Mouse (Mus musculus) cortical plate, adult 2 months (tissue): ENCODE results near the gene St3gal4. TPM values are rescaled to one million over a fixed set of nuclear protein-coding genes. Genes with fewer than 3 reads are reported as not detected.
A peak's percentile ranks its signal among the peaks of the same experiment; 100 is the strongest.

Source experiments
- H3K27ac ChIP-seq: fragments of 200-500 bp; 2 replicates; pipeline ENCODE4 v1.5.1; 2012; ENCODE audit warnings: low read length, control low read depth, inconsistent platforms; ENCODE audit not compliant: insufficient read depth
- H3K4me1 ChIP-seq: fragments of 200-500 bp; 2 replicates; pipeline ENCODE4 v1.6.1; 2011; ENCODE audit warnings: low read length; ENCODE audit not compliant: control insufficient read depth, insufficient read depth
- H3K4me3 ChIP-seq: fragments of 200-500 bp; 2 replicates; pipeline ENCODE4 v1.5.1; 2011; ENCODE audit warnings: mild to moderate bottlenecking, low read length, control low read depth; ENCODE audit not compliant: insufficient read depth
- CTCF ChIP-seq: fragments of 200-500 bp; IDR thresholded peaks from 2 replicates; pipeline ENCODE4 v1.5.1; 2011; ENCODE audit warnings: mild to moderate bottlenecking, control low read depth, low read length; ENCODE audit not compliant: insufficient read depth; ENCODE audit errors: extremely low read depth
- POLR2A ChIP-seq: fragments of 200-500 bp; IDR thresholded peaks from 2 replicates; pipeline ENCODE4 v1.6.1; 2011; ENCODE audit warnings: mild to moderate bottlenecking, low read length, control low read depth; ENCODE audit not compliant: insufficient read depth; ENCODE audit errors: extremely low read depth
- polyA plus RNA-seq: library from polyadenylated mRNA; depleted of rRNA; stranded (reverse); fragments of >200 nt; gene quantifications from 2 replicates; pipeline ENCODE4 v1.2.3, GENCODE M21; 2012

The St3gal4 gene
- polyA plus RNA-seq, 1 experiment = 8.3 TPM

GRCm38 (mm10) chr9:35026311-35026710 lies 92.8 kb downstream of the St3gal4 start:
- 0 out of 2 replicates have a peak, but pooled peaks cover 4% of the 10 kb centered on the region for H3K4me1 ChIP-seq
- TF ChIP-seq CTCF (no peak), POLR2A (no peak)
- H3K27ac ChIP-seq = no peak overlapping the region
- no peak overlapping the region for H3K4me3 ChIP-seq

- Histone ChIP-seq H3K4me3 (no peak overlapping the region), H3K27ac (no peak overlapping the region), H3K4me1 (0 out of 2 replicates have a peak, but pooled peaks cover 4% of the 10 kb centered on the region)
- no peak for TF ChIP-seq CTCF
- TF ChIP-seq POLR2A = no peak
These were observed 94.2 kb downstream of the St3gal4 start for GRCm38 (mm10) chr9:35024591-35025496.

GRCm38 (mm10) chr9:35021744-35022143 lies 97.3 kb downstream of the St3gal4 start:
- no peak overlapping the region for H3K4me3 ChIP-seq
- TF ChIP-seq CTCF (no peak), POLR2A (no peak)

GRCm38 (mm10) chr9:35020015-35020653 lies 98.9 kb downstream of the St3gal4 start:
- Histone ChIP-seq H3K27ac (no peak overlapping the region), H3K4me3 (no peak overlapping the region), H3K4me1 (peaks cover 3% of the 10 kb centered on the region; the same call in 1 of the 2 replicates)
- TF ChIP-seq CTCF = no peak
- TF ChIP-seq POLR2A = no peak

More at GRCm38 (mm10) chr9:35021744-35022143, 97.3 kb downstream of the St3gal4 start:
- Histone ChIP-seq H3K4me1 (peaks cover 5% of the 10 kb centered on the region; the same call in 1 of the 2 replicates), H3K27ac (no peak overlapping the region)

GRCm38 (mm10) chr9:35019372-35019771 lies 99.7 kb downstream of the St3gal4 start:
- H3K27ac ChIP-seq = no peak overlapping the region
- TF ChIP-seq POLR2A = no peak
- TF ChIP-seq CTCF = peak; percentile 91

GRCm38 (mm10) chr9:35018056-35018455 lies 101.0 kb downstream of the St3gal4 start:
- Histone ChIP-seq H3K4me1 (peaks cover 3% of the 10 kb centered on the region; the same call in 1 of the 2 replicates), H3K4me3 (no peak overlapping the region), H3K27ac (0 out of 2 replicates have a peak overlapping the region, but pooled peaks have one; percentile 16)
- TF ChIP-seq POLR2A = no peak
- TF ChIP-seq CTCF = no peak

More at GRCm38 (mm10) chr9:35019372-35019771, 99.7 kb downstream of the St3gal4 start:
- peaks cover 3% of the 10 kb centered on the region; the same call in 1 of the 2 replicates for H3K4me1 ChIP-seq
- H3K4me3 ChIP-seq = no peak overlapping the region

- TF ChIP-seq CTCF = no peak
- no peak for TF ChIP-seq POLR2A
- no peak overlapping the region for H3K4me3 ChIP-seq
- H3K27ac ChIP-seq = peak overlapping the region; percentile 16; the same call in 1 of the 2 replicates
- peaks cover 3% of the 10 kb centered on the region; the same call in 1 of the 2 replicates for H3K4me1 ChIP-seq
These were observed 101.5 kb downstream of the St3gal4 start for GRCm38 (mm10) chr9:35017563-35017962.

- H3K4me3 ChIP-seq = no peak overlapping the region
- TF ChIP-seq CTCF (peak; percentile 56), POLR2A (no peak)
- peaks cover 3% of the 10 kb centered on the region; the same call in 1 of the 2 replicates for H3K4me1 ChIP-seq
- peak overlapping the region; percentile 16; the same call in 1 of the 2 replicates for H3K27ac ChIP-seq
These were observed 102.3 kb downstream of the St3gal4 start for GRCm38 (mm10) chr9:35016762-35017161.

GRCm38 (mm10) chr9:35007697-35008341 lies 111.2 kb downstream of the St3gal4 start:
- TF ChIP-seq POLR2A = no peak
- no peak for TF ChIP-seq CTCF
- Histone ChIP-seq H3K4me1 (no peaks in the 10 kb centered on the region), H3K27ac (no peak overlapping the region), H3K4me3 (no peak overlapping the region)
